Mouse (Mus musculus): ENCODE results near the gene Cst12. TPM values are rescaled to one million over a fixed set of nuclear protein-coding genes. Genes with fewer than 3 reads are reported as not detected.

Cst12 gene
- polyA plus RNA-seq, 1 experiment from 2014 or later: 0.44 TPM

Other genes starting within 250 kb of the Cst12 start
- 56.7 and 65.2 TPM in 2 replicates for gene Nxt1, start 116.8 kb upstream of the Cst12 start, polyA plus RNA-seq (2015; fragmentation: Nextera tagmentation; extraction: Ambion mirVana)
- 15.2 and 16.3 TPM in 2 replicates for gene Gzf1, start 108.3 kb upstream of the Cst12 start, polyA plus RNA-seq (2015; fragmentation: Nextera tagmentation; extraction: Ambion mirVana)
- gene Napb, start 56.9 kb upstream of the Cst12 start, polyA plus RNA-seq (2015; fragmentation: Nextera tagmentation; extraction: Ambion mirVana): 3.1 and 3.3 TPM in 2 replicates
- not detected in 2 replicates for gene Cstl1, start 39.0 kb upstream of the Cst12 start, polyA plus RNA-seq (2015; fragmentation: Nextera tagmentation; extraction: Ambion mirVana)
- gene Cst11, start 17.9 kb upstream of the Cst12 start, polyA plus RNA-seq (2015; fragmentation: Nextera tagmentation; extraction: Ambion mirVana): not detected in 2 replicates
- not detected in 2 replicates for gene 8030411F24Rik, start 7.4 kb upstream of the Cst12 start, polyA plus RNA-seq (2015; fragmentation: Nextera tagmentation; extraction: Ambion mirVana)
- 0.39 TPM in 1 of 2 replicates, not detected in the other for gene Cst8, start 9.4 kb downstream of the Cst12 start, polyA plus RNA-seq (2015; fragmentation: Nextera tagmentation; extraction: Ambion mirVana)
- not detected in 2 replicates for gene Cst13, start 30.7 kb downstream of the Cst12 start, polyA plus RNA-seq (2015; fragmentation: Nextera tagmentation; extraction: Ambion mirVana)
- gene Cst9, start 45.8 kb downstream of the Cst12 start, polyA plus RNA-seq (2015; fragmentation: Nextera tagmentation; extraction: Ambion mirVana): not detected in 2 replicates
- gene 9230104L09Rik, start 75.7 kb downstream of the Cst12 start, polyA plus RNA-seq (2015; fragmentation: Nextera tagmentation; extraction: Ambion mirVana): not detected in 2 replicates
- 337 and 360 TPM in 2 replicates for gene Cst3, start 86.3 kb downstream of the Cst12 start, polyA plus RNA-seq (2015; fragmentation: Nextera tagmentation; extraction: Ambion mirVana)
- not detected in 2 replicates for gene Gm1330, start 213.9 kb downstream of the Cst12 start, polyA plus RNA-seq (2015; fragmentation: Nextera tagmentation; extraction: Ambion mirVana)
- not detected in 2 replicates for gene Gm10750, start 227.9 kb downstream of the Cst12 start, polyA plus RNA-seq (2015; fragmentation: Nextera tagmentation; extraction: Ambion mirVana)

Data from intestine, embryonic 16.5 days (tissue).